Mouse (Mus musculus) CD4-positive, CD25-positive, alpha-beta regulatory T cell, adult 2 months (primary cell): ENCODE data around the gene Edn2.

Experiments
- DNase-seq: peaks from one replicate; pipeline ENCODE4 v3.0.0-alpha.2; 2012; ENCODE audit warnings: low read depth, low spot score

Gene Edn2

GRCm38 (mm10) chr4:120161166-120161949, at the start of gene Edn2:
TSS of gene Edn2 (plus strand) at chr4:120161206.
- DNase-seq: peak; percentile 33

DNA sequence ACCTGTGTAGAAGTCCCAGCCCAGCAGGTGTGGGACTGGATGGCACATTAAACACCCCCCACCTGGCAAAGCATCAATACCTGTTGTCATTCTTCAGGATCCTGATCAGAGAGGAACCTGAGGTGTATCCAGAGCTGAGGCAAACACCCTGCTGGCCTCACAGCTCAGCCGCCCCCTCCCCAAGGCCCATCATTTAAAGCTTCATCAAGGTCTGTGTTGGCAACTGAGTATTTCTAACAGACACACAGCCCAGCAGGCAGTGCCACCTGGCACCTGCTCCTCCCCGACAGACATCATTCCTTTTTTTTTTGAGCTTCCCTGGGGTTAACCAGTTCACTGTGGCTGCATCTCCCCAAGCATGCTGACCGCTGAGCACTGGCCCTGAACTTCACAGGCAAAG, 45.5 kb upstream of the Edn2 start:
- no peak for DNase-seq

DNA sequence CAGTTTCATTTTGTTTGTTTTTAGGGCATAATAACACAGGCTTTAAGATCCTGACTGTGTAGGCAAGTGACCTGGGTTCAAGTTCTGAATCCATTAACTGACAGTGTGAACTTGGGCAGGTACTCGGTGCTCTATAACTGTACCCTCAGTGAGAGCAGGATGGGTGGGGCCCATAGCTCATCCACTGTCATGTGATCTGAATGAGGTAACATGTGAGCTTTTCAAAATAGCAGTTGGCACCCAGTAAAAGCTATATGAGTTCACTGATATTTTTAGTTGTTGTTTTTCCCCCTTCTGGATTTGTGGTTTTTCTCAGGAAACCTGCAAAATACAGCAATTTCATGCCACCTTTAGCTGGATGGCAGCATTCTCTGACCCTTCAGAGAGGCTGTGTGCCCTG, 44.7 kb upstream of the Edn2 start:
- DNase-seq: peak; percentile 15

DNA sequence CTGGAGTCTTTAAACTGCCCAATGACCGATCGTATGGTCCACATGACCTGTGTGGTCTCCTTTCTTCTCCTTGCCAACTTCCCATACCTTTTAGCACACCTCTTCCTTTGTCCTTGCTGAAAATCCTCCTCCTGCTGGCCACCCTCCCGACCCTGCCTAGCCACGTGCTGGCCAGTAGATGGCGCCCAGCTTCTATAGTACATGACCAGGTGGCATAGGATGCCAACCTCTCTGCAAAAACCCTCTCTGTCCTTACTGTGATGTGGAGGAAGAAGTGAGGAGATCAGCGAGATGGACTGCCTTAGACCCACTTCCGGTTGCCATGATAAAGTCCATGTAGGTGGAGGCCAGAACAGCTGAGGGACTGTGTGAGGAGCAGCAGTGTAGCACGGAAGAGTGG, 40.7 kb upstream of the Edn2 start:
- DNase-seq: peak; percentile 67

DNA sequence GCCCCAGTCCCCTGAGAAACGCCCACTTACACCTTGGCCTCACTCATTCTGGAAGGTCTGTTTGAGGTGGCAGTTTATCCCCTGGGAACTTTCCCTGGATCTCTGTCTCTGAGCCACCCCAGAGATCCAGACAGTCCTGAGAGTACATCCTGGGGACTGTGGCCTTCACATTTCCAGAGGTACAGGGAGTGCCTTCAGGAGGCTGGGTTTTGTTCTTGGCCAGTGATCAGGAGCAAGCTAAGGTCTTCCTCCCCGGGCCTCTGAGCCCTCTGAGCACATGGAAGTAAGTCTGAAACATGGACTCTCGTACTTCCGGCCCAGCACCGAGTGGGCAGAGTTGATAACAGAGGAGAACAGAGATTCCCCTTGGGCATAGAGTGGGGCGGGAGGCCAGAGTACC, 36.4 kb upstream of the Edn2 start:
- DNase-seq: no peak

DNA sequence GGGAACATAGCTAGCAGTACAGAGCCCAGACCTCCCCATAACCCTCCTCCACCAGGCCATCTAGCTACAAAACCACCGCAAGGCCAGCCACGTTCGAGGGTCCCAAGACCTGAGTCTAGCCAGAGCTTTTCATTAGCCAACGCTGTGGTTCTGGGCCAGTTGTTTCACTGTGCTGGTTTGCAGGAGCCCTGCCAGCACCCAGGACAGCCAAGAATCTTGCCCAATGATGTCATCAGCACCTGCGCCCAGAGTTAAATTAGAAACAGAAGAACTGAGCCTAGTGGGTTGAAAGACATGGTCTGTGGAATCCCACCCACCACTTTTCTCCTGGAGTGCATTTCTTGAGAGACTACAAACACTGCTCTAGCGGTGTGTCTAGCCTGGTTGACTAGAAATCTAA, 35.0 kb upstream of the Edn2 start:
- no peak for DNase-seq

DNA sequence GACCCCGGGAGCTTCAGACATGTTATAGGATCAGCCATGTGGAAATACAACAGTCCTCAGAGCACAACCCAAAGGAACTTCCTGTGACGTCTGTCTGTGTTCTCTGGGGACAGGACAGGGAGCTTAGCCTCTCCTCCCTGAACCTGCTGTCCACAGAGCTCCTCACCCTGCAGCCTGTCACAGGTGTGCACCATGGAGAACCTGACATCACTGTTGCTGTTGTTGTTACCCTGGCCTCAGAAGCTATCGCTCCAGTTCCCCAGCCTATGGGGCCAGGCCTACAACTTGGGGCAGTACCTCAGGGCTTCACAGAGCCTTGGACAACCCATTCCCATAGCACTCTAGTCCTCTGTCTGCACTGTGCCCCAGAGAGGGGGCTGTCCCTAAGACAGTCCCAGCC, 33.7 kb upstream of the Edn2 start:
- no peak for DNase-seq

- DNase-seq: no peak
Measured at GRCm38 (mm10) chr4:120128033-120128432, 33.0 kb upstream of the Edn2 start.

- peak; percentile 71 for DNase-seq
Measured at GRCm38 (mm10) chr4:120129233-120129885, 31.6 kb upstream of the Edn2 start.

DNA sequence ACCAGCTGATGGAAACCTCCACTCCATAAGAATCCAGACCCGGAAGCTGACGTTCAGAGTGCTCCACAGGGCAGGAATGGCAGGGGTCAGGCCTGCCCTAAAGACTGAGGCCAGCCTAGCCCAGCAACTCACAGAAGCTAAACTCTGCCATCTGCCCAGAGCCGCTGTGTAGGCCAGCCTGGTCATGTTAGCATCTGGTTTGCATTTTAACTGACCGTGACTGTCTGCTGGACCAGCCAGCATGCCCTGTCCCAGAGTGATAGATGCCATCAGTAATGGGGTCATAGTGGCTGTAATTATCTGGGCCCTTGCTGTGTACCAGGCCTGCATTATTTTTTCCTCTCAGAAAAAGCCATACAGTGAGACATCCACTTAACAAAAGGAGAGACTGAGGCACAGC, 30.1 kb upstream of the Edn2 start:
- DNase-seq: no peak

DNA sequence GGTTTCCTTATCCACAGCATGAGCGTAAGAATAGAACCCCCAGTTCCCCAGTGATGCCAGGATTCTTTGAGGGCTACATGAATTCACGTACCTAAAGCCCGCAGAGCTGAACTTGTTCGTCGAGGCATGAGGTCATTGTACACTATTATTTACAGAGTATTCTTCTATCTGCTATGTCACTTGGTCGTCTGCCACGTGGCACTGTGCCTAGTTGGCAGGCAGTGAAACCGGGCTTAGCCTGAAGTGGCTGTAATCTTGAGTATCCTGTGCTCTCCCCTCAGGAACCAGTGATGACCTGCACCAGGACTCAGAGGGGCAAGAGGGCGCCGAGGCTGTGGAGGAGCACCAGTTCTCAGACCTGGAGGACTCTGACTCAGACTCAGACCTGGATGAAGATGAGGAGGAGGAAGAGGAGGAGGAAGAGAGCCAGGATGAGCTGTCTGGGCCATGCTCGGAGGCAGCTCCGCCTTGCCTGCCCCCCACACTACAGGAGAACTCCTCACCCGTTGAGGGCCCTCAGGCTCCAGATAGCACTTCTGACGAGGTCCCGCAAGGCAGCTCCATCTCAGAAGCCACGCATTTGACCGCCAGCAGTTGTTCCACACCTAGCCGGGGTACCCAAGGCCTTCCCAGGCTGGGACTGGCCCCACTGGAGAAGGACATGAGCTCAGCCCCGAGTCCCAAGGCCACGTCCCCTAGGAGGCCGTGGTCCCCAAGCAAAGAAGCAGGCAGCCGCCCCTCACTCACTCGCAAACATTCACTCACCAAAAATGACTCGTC, 29.4 kb upstream of the Edn2 start:
- no peak for DNase-seq

DNA sequence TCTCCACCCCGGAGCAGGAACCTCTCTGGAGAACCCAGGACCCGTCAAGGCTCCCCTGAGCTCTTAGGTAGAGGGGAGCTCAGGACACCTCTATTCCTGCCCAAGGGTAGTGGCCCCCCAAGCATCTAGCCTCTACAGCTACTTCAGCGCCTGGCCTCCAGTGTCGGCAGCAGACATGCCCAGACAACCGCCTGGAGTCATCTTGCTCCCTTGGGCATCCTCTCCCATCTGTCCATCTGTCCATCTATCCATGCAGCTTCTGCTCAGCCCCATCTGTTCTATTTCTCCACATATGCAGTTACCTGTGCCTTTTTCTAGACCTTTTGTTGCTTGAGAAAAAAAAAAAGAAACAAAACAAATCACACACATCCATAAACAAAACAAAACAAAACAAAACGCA, 26.8 kb upstream of the Edn2 start:
- DNase-seq: no peak

DNA sequence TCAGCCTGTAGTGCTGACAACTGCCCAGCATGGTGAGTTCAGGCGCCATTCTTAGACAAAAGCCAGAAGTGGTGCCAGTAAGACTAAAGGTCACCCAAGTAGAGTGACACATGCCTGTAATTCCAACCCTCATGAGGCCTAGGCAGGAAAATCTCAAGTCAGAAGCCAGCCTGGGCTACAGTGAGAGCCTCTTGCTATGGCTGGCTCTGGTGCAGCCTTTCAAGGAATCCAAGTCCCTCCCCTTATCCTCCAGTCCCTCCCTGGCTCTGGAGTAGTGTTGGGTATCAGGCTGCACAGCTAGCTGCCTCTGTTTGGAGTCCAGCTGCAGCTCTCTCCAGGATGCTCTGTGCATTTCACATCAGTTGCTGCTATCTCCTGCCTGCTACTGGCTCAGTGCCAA, 19.2 kb upstream of the Edn2 start:
- DNase-seq: no peak

DNA sequence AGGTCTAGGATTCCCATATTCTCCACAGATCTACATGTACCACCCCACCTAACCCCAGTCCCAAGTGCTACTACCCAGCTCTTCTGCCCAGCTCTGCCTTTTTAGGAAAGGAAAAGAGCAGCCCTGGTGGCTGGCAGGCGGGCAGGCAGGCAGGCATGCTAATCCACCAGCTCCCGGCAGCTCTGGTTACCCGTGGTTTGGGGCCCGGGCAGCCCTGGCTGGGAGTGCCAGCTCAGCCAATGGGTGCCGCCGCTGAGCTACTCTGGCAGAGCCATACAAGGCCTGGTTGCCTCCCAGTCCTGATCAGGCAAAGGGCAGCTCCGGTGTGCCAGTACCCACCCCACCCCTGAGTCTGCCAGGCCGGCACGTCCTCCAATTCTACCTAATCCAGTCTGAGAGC, 18.1 kb upstream of the Edn2 start:
- no peak for DNase-seq

DNA sequence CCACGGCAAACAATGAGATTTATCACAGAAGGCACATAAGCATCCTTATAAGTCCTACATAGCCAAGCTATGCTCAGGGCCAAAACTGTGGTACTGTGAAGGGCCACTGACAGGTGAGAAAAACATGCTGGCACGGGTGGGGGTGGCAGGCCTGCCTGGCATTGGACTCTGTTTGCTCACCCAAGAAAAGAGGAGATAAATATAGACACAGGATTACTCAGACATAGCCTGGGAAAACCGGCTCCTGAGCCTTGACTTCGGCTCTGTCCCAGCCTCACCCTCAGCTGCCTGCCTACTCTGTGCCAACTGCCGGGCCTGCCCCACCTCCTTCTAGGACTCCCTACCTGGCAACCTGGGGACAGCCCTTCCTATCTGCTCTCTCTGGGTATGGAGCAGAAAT, 16.7 kb upstream of the Edn2 start:
- no peak for DNase-seq

- no peak for DNase-seq
Measured at GRCm38 (mm10) chr4:120145931-120146330, 15.1 kb upstream of the Edn2 start.

DNA sequence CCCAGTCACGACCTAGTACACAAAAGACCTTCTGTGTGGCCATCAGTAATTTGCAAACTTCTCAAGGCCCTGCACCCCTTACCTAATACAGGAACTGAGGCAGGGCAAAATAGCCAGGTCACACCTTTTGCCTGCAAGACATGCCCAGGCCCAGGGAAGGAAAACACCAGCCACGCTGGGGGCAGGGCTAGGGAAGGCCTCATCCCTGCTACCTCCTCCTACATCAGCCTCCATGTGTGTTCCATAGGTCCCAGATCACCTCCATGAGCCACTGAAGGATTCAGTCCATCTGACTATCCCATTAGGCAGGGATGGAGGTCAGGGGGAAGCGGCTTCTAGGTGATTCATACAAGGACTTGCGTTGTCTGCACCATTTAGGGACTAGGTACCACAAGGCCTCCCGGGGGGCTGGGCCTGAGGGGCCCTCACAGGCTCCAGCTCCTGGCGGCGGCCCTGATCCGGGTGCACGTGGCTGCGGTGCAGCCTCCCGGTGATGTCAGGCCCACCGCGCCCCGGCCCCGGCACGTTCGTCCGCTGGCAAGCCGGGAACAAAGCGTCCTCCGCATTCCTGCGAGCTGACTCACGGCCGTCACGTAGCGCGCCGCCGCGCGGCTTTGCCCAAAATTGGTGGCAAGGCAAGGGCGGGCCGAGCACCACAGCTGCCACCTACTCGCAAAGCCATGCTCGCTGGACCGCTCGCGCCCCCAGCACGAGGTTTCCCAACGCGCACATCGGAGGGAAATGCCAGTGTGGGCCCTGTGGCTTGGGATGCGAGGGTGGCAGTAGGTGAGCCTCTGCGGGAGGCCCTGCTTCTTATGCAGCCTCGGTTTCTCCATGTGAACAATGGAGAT, 12.5 kb upstream of the Edn2 start:
- DNase-seq: peak; percentile 24

DNA sequence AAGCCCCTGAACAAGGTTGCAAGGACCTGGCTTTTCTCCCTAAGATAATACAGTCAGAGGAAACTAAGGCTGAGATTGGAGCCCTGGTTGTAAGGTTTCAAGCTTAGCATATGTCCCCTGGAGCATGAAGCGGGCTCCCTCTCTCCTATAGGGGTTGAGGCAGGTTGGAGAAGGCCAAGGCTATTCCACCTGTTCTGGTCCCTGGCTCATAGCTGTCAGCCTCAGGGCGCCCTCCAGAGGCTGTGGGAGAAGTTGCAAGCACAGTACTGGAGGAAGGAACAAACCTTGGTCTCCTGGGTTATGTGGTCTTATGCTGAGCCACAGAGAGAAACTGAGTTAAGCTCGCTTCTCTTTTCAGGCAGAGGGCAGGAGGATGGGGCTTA, 11.9 kb upstream of the Edn2 start:
- peak; percentile 52 for DNase-seq

GRCm38 (mm10) chr4:120150345-120150920, 10.6 kb upstream of the Edn2 start:
- no peak for DNase-seq

DNA sequence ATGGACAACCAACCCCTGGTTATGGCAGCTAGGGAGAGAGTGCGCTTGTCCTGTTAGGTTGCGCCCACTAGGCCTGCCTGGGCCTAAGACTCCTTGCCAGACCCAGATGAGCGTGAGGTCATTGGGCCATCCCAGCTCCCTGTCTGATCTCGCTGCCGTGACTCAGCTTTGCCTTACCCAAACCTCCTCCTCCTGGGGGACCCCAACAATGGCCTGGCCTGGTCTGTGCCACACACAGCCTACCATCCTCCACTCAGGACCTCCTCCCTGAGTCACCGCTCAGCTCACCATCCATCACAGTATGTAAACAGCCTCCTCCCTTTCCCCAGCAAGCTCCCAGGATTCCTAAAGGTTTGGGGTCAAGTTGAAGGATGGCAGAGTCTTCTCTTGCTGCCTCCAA, 9.1 kb upstream of the Edn2 start:
- DNase-seq: no peak

GRCm38 (mm10) chr4:120152648-120153047, 8.4 kb upstream of the Edn2 start:
- DNase-seq: peak; percentile 35
